Mouse (Mus musculus): ENCODE results near the gene Srxn1. TPM values are rescaled to one million over a fixed set of nuclear protein-coding genes. Genes with fewer than 3 reads are reported as not detected.

Gene Srxn1
- polyA plus RNA-seq, 1 experiment from 2014 or later: 13.4 TPM

DNA sequence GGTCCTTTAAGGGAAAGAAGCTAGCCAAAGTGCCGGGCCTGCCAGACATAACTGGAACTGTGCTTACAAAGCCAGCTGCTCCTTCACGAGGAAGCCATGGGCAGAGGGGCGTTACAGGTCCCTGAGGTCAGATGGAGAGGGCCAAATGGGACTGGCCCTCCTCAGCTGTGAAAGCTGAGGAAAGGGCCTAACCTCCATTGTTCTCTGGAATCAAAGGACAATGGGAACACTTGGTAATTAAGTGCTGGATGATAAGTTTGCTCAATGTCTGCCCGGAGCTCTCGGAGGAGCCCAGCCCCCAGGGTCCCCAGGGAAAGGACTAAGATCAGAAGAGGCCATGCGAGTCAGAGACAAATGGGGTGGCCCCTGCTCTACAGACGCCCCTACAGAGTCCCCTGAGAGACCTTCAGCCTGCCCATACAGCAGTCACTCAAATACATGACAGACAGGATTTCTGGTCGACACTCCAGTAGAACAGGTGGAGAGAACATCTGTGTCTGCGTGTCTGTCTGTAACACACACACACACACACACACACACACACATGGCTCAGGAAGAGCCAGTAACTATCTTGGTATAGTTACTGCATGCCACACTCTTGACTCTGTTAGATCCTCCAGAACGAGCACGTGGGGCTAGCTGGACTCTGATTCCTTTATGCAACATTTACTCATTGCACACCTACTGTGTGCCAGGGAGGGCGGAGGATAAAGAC, 13.8 kb upstream of the Srxn1 start:
- Histone ChIP-seq H3K27me3 (peaks cover 30% of the 10 kb centered on the region), H3K36me3 (peaks cover 53% of the 10 kb centered on the region), H3K27ac (peak overlapping the region; percentile 44), H3K9me3 (no peaks in the 10 kb centered on the region), H3K4me2 (replicated peaks) (0 out of 2 replicates have a peak overlapping the region, but pooled peaks have one; percentile 7), H3K9ac (replicated peaks) (no peak overlapping the region; the same call in 1 of the 2 replicates), H3K4me3 (replicated peaks) (no peak overlapping the region), H3K4me1 (replicated peaks) (peaks cover 90% of the 10 kb centered on the region)
- WGBS: 23% methylated on average over 12 of the region's 12 CpGs
- no peak for ATAC-seq

DNA sequence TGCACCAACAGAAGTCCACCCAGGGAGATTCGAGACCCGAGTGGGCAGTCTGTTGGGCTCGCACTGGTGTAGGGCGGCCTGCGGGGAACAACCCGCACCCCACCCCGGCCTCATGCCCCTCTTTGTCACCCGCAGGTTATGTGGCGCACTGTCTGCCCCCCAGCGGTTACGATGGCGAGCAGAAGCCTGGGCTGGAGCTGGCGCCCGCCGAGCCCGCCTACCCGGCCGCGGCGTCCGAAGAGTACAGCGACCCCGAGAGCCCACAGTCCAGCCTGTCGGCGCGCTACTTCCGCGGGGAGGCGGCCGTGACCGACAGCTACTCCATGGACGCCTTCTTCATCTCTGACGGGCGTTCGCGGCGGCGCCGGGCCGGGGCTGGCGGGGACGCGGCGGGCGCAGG, 12.4 kb upstream of the Srxn1 start:
- H3K4me1 ChIP-seq (replicated peaks): peaks cover 85% of the 10 kb centered on the region
- peak; percentile 8; the same call in 1 of the 2 replicates for ATAC-seq
- H3K27ac ChIP-seq: peak overlapping the region; percentile 45
- H3K4me3 ChIP-seq (replicated peaks): peak overlapping the region; percentile 29
- H3K9ac ChIP-seq (replicated peaks): peak overlapping the region; percentile 34
- WGBS: 5% methylated on average over 43 of the region's 45 CpGs
- no peaks in the 10 kb centered on the region for H3K9me3 ChIP-seq
- H3K36me3 ChIP-seq: peaks cover 40% of the 10 kb centered on the region
- peak overlapping the region; percentile 46 for H3K4me2 ChIP-seq (replicated peaks)
- H3K27me3 ChIP-seq: peaks cover 30% of the 10 kb centered on the region

DNA sequence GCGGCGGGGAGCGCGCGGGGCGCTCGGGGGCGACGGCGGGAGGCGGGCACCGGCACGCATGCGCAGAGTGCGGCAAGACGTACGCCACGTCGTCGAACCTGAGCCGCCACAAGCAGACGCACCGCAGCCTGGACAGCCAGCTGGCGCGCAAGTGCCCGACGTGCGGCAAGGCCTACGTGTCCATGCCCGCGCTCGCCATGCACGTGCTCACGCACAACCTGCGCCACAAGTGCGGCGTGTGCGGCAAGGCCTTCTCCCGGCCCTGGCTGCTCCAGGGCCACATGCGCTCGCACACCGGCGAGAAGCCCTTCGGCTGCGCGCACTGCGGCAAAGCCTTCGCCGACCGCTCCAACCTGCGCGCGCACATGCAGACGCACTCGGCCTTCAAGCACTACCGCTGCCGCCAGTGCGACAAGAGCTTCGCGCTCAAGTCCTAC, 11.9 kb upstream of the Srxn1 start:
- peaks cover 30% of the 10 kb centered on the region for H3K27me3 ChIP-seq
- ATAC-seq: peak; percentile 7; the same call in 1 of the 2 replicates
- H3K9me3 ChIP-seq: no peaks in the 10 kb centered on the region
- 2% methylated on average over 55 of the region's 60 CpGs for WGBS
- 0 out of 2 replicates have a peak overlapping the region, but pooled peaks have one; percentile 34 for H3K9ac ChIP-seq (replicated peaks)
- peaks cover 36% of the 10 kb centered on the region for H3K36me3 ChIP-seq
- peak overlapping the region; percentile 14 for H3K27ac ChIP-seq
- H3K4me1 ChIP-seq (replicated peaks): peaks cover 81% of the 10 kb centered on the region
- peak overlapping the region; percentile 46 for H3K4me2 ChIP-seq (replicated peaks)
- H3K4me3 ChIP-seq (replicated peaks): peak overlapping the region; percentile 29

DNA sequence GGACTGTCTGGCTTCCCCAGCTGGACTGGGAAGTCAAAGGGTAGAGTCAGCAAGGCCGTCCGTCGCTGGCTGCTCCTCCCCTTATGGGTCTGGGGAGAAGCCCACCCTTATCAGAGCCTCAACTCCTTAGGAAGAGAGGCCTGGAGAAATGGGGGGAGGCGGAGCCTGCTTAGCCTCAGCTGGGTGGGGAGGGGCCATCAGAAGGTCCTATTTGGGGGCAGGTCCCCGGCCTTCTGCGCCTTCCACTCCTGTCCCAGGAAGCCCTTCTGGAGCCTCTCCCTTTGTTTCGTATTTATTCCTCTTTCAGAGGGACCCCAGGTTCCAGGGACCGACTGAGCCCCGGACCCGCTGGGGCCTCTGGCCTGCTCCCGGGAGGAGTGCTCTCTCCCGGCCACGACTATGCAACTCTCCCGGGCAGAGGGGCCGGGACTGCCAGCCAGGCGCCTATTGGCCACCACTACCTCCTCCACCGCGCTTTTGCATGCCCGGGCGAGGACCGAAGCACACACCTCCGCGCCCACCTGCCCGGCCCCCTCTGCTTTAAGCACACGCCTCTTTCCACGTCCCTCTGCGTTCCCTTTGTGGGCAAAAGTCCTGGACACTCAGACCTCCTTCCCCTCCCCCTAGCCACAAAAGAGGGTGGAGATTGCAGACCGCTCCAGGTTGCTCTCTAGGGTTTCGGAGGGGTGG, 10.3 kb upstream of the Srxn1 start:
- peaks cover 66% of the 10 kb centered on the region for H3K4me1 ChIP-seq (replicated peaks)
- H3K4me3 ChIP-seq (replicated peaks): 0 out of 2 replicates have a peak overlapping the region, but pooled peaks have one; percentile 3
- peak overlapping the region; percentile 29 for H3K4me2 ChIP-seq (replicated peaks)
- 2% methylated on average over 29 of the region's 29 CpGs for WGBS
- H3K27ac ChIP-seq: peak overlapping the region; percentile 64
- no peaks in the 10 kb centered on the region for H3K9me3 ChIP-seq
- peaks cover 30% of the 10 kb centered on the region for H3K27me3 ChIP-seq
- H3K9ac ChIP-seq (replicated peaks): peak overlapping the region; percentile 56
- H3K36me3 ChIP-seq: peaks cover 22% of the 10 kb centered on the region
- peak; percentile 21 for ATAC-seq

DNA sequence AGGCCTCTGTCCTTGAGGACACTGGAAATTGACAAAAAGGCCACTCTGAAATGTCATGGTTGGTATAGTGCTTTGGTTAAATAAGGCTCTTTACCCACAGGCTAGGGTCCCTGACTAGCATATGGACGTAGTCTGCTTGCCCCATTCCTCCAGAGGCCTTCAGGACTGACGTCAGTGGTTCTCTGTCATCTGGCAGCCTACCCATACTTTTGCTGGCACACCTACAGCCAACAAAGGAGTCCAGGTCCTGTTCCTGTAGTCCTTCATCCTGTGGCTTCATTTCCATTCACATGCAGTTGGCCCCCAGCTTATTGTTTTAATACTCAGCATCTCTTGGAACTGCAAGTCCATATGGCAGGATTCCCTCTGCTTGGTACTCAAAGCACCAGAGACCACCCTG, 8.4 kb upstream of the Srxn1 start:
- no peak overlapping the region for H3K4me3 ChIP-seq (replicated peaks)
- WGBS: 55% methylated on average over 2 of the region's 2 CpGs
- H3K4me2 ChIP-seq (replicated peaks): no peak overlapping the region
- 0 out of 2 replicates have a peak, but pooled peaks have one; percentile 2 for ATAC-seq
- peaks cover 13% of the 10 kb centered on the region for H3K36me3 ChIP-seq
- H3K9me3 ChIP-seq: no peaks in the 10 kb centered on the region
- H3K9ac ChIP-seq (replicated peaks): no peak overlapping the region
- H3K27ac ChIP-seq: no peak overlapping the region
- H3K27me3 ChIP-seq: peaks cover 34% of the 10 kb centered on the region
- peaks cover 47% of the 10 kb centered on the region for H3K4me1 ChIP-seq (replicated peaks)

DNA sequence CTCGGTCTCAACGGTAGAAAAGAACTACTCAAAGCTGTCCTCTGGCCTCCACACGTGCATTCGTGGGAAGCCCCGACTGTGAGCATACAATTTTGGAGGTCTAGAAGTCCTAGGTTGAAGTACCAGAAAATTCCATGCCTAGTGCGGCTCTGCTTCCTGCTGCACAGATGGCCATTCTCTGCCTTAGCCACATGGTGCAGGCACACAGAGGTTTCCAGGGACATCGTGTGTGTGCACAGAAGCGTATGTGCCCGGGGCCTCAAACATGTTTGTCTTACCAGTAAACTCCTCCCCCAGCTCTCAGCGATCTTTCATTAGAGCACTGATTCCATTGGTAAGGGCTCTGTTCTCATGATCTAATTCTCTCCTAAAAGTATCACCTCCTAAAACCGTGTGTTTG, 7.4 kb upstream of the Srxn1 start:
- 75% methylated on average over 11 of the region's 11 CpGs for WGBS
- peaks cover 13% of the 10 kb centered on the region for H3K36me3 ChIP-seq
- no peak for ATAC-seq
- H3K9ac ChIP-seq (replicated peaks): no peak overlapping the region
- H3K27me3 ChIP-seq: peaks cover 26% of the 10 kb centered on the region
- peak overlapping the region; percentile 45; the same call in 1 of the 2 replicates for H3K27ac ChIP-seq
- H3K9me3 ChIP-seq: no peaks in the 10 kb centered on the region
- peaks cover 44% of the 10 kb centered on the region for H3K4me1 ChIP-seq (replicated peaks)
- H3K4me3 ChIP-seq (replicated peaks): no peak overlapping the region
- no peak overlapping the region for H3K4me2 ChIP-seq (replicated peaks)

DNA sequence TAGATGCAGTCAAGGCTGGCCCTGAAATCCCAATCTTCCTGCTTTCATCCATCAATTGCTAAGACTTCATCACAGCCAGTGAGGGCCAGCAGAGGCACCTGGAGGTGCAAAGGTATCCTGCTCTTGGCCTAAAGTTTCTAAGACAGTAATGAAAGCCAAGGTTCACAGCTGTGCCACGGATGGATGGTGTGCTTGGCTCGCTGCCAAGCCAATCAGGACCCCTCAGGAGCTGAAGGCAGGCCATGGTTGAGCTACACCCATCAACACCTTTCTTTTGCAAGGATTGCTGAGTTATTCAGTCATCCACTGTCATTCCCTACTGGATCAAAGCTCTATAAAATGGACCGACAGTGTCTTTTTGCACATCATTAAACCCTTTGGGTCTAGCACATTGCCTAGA, 5.8 kb upstream of the Srxn1 start:
- Histone ChIP-seq H3K36me3 (0 out of 2 replicates have a peak, but pooled peaks cover under 1% of the 10 kb centered on the region), H3K4me1 (replicated peaks) (peaks cover 28% of the 10 kb centered on the region), H3K9ac (replicated peaks) (no peak overlapping the region), H3K4me2 (replicated peaks) (no peak overlapping the region), H3K27ac (no peak overlapping the region), H3K27me3 (peaks cover 14% of the 10 kb centered on the region), H3K4me3 (replicated peaks) (no peak overlapping the region), H3K9me3 (no peaks in the 10 kb centered on the region)
- 70% methylated on average over 3 of the region's 3 CpGs for WGBS
- ATAC-seq: no peak

DNA sequence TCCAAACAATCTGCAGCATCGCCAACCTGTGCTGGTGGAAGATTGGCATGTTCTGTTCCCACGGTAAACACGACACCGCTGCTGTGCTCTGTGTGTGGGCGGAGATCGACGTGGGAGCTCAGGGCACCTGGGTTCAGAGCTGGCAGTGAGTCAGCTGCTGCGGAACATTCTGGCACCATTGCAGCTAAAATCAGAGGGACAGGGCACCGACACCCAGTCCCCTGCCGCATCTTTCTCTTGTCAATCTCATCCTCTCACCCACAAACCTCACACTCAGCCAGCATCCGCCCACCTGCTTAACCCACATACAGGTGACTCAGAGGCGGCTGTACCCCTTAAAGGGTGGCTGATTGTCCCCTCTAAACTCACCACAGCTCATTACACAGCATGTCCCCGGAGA, 3.6 kb upstream of the Srxn1 start:
- no peak for ATAC-seq
- no peak overlapping the region for H3K4me2 ChIP-seq (replicated peaks)
- 78% methylated on average over 13 of the region's 13 CpGs for WGBS

DNA sequence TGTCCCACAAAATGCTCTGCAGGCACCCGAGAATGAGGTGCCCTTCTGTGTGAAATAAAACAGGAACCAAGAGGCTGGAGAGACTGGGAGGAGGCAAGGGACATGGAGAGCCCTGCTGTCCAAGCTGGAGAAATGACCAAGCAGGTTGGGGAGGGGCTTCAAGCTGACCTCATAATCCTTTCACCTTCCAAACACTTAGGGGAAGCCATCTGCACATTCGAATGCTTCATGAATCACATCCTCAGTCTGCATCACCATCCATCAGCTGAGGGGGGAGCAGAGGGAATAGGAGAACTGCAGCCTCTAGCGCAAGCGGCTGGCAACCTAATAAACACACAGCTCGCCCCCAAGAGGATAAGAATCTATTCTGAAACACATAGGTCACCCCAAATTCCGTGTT, 2.9 kb upstream of the Srxn1 start:
- Histone ChIP-seq H3K9me3 (no peaks in the 10 kb centered on the region), H3K4me3 (replicated peaks) (no peak overlapping the region), H3K27me3 (peaks cover 8% of the 10 kb centered on the region; the same call in 1 of the 2 replicates), H3K9ac (replicated peaks) (no peak overlapping the region), H3K4me1 (replicated peaks) (peaks cover 26% of the 10 kb centered on the region), H3K27ac (no peak overlapping the region), H3K36me3 (no peaks in the 10 kb centered on the region), H3K4me2 (replicated peaks) (no peak overlapping the region)
- no peak for ATAC-seq
- 59% methylated on average over 6 of the region's 6 CpGs for WGBS

More for the DNA sequence above, 3.6 kb upstream of the Srxn1 start:
- H3K9ac ChIP-seq (replicated peaks): no peak overlapping the region; the same call in 1 of the 2 replicates
- no peak overlapping the region for H3K27ac ChIP-seq
- no peaks in the 10 kb centered on the region for H3K36me3 ChIP-seq
- no peak overlapping the region for H3K4me3 ChIP-seq (replicated peaks)
- no peaks in the 10 kb centered on the region for H3K9me3 ChIP-seq
- peaks cover 8% of the 10 kb centered on the region; the same call in 1 of the 2 replicates for H3K27me3 ChIP-seq
- H3K4me1 ChIP-seq (replicated peaks): peaks cover 32% of the 10 kb centered on the region

DNA sequence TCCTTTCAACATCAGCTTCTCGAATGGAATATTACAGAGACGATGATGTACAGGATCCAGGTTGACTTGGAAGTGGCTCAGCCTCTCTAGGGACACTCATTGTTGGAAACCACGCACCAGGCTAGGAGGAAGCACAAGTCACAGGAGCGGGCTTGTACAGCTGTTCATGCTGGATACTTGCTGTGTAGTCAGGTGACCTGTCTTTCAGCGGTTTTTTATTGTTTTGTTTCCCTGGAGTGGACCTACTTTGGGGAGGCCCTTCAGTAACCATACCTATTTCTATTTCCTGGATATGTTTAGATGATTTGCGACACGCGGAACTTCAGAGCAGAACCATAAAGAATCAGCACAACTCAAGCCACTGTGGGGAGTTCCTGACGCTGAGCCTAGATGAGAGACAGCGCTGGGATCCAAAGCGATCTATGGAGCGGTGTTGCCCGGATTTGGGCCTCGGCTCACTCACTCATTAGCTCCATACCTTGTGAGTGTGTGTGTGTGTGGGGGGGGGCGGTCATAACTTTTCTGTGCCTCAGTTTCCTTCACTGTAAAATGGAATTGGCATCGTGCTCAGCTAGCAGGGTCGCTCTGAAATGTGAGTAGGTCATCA, 502 bp upstream of the Srxn1 start:
- Histone ChIP-seq H3K27me3 (peaks cover 8% of the 10 kb centered on the region; the same call in 1 of the 2 replicates), H3K4me1 (replicated peaks) (peaks cover 27% of the 10 kb centered on the region), H3K27ac (no peak overlapping the region; the same call in 1 of the 2 replicates), H3K9ac (replicated peaks) (peak overlapping the region; percentile 79), H3K36me3 (no peaks in the 10 kb centered on the region), H3K4me2 (replicated peaks) (peak overlapping the region; percentile 70), H3K9me3 (no peaks in the 10 kb centered on the region), H3K4me3 (replicated peaks) (peak overlapping the region; percentile 57)
- peak; percentile 32 for ATAC-seq
- WGBS: 23% methylated on average over 17 of the region's 17 CpGs

DNA sequence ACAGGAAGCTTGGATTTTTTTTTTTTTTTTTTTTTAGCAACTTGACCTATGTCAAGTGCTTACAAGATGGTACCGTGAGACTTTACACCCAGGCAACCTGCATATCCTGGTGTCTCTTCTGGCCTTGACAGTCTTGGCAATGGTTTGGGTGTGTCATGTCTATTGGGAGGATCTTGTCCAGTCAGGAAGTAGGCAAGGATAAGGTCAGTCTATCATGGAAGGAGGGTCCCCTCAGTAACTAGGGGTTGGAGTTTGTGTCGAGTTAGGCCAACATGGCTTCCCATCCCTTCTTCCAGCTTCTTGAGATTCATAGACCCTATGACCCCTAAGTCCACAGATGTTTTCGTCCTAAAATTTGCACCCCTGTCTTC, 894 bp downstream of the Srxn1 start:
- Histone ChIP-seq H3K27me3 (peaks cover 8% of the 10 kb centered on the region; the same call in 1 of the 2 replicates), H3K36me3 (no peaks in the 10 kb centered on the region), H3K4me3 (replicated peaks) (peak overlapping the region; percentile 57), H3K9ac (replicated peaks) (no peak overlapping the region), H3K9me3 (no peaks in the 10 kb centered on the region), H3K4me1 (replicated peaks) (peaks cover 27% of the 10 kb centered on the region), H3K4me2 (replicated peaks) (peak overlapping the region; percentile 70), H3K27ac (no peak overlapping the region)
- no peak for ATAC-seq
- 82% methylated on average over 3 of the region's 3 CpGs for WGBS

Measured in midbrain, embryonic 13.5 days (tissue).